Mouse (Mus musculus): Measurements from ENCODE around the gene Samd15.
"Not testable (repeated sequence)": the region's sequence is repeated elsewhere in the genome, so short reads cannot be mapped to it uniquely, and the experiment has no call there.

Gene Samd15

GRCm38 (mm10) chr12:87199206-87199972 lies at the start of gene Samd15:
Samd15 (plus strand) TSS chr12:87199723.
- DNase-seq, result no peak

GRCm38 (mm10) chr12:87154448-87154847 lies 45.1 kb upstream of the Samd15 start:
- DNase-seq, result not testable (repeated sequence)

GRCm38 (mm10) chr12:87157361-87157760 lies 42.2 kb upstream of the Samd15 start:
- DNase-seq, result no peak

- no peak for DNase-seq
These were observed 41.4 kb upstream of the Samd15 start for GRCm38 (mm10) chr12:87158099-87158498.

- DNase-seq, result no peak
These were observed 39.2 kb upstream of the Samd15 start for GRCm38 (mm10) chr12:87160310-87160709.

- DNase-seq, result no peak
These were observed 38.7 kb upstream of the Samd15 start for GRCm38 (mm10) chr12:87160815-87161214.

- no peak for DNase-seq
These were observed 24.2 kb upstream of the Samd15 start for GRCm38 (mm10) chr12:87175194-87175946.

- DNase-seq, result no peak
These were observed 21.9 kb upstream of the Samd15 start for GRCm38 (mm10) chr12:87177631-87178030.

- no peak for DNase-seq
These were observed 6.5 kb upstream of the Samd15 start for GRCm38 (mm10) chr12:87193008-87193407.

- DNase-seq, result no peak
These were observed 4.5 kb upstream of the Samd15 start for GRCm38 (mm10) chr12:87195069-87195468.

GRCm38 (mm10) chr12:87196310-87196709 lies 3.2 kb upstream of the Samd15 start:
- no peak for DNase-seq

- DNase-seq, result no peak
These were observed 731 bp upstream of the Samd15 start for GRCm38 (mm10) chr12:87198792-87199191.

GRCm38 (mm10) chr12:87199973-87200586 lies 557 bp downstream of the Samd15 start, which contains the start of gene Tmed8:
Tmed8 (minus strand) TSS chr12:87200454.
- DNase-seq, result peak; percentile 76

- DNase-seq, result no peak
These were observed 2.2 kb downstream of the Samd15 start for GRCm38 (mm10) chr12:87201694-87202093.

- DNase-seq, result not testable (repeated sequence)
These were observed 6.3 kb downstream of the Samd15 start for GRCm38 (mm10) chr12:87205789-87206188.

GRCm38 (mm10) chr12:87212844-87213606 lies 13.5 kb downstream of the Samd15 start:
- no peak for DNase-seq

GRCm38 (mm10) chr12:87216053-87216452 lies 16.5 kb downstream of the Samd15 start:
- no peak for DNase-seq

- DNase-seq, result no peak
These were observed 18.1 kb downstream of the Samd15 start for GRCm38 (mm10) chr12:87217596-87217995.

- DNase-seq, result peak; percentile 24
These were observed 19.8 kb downstream of the Samd15 start for GRCm38 (mm10) chr12:87219362-87219761.

GRCm38 (mm10) chr12:87224950-87225349 lies 25.4 kb downstream of the Samd15 start:
- DNase-seq, result no peak

- DNase-seq, result no peak
These were observed 27.3 kb downstream of the Samd15 start for GRCm38 (mm10) chr12:87226801-87227200.

- no peak for DNase-seq
These were observed 30.1 kb downstream of the Samd15 start for GRCm38 (mm10) chr12:87229633-87230032.

- no peak for DNase-seq
These were observed 30.9 kb downstream of the Samd15 start for GRCm38 (mm10) chr12:87230379-87230895.
